Mouse (Mus musculus) layer of hippocampus, postnatal 36 days (tissue): Measurements from ENCODE around the gene Gm20773. TPM values are rescaled to one million over a fixed set of nuclear protein-coding genes. Genes with fewer than 3 reads are reported as not detected.
"Not testable (repeated sequence)": the region's sequence is repeated elsewhere in the genome, so short reads cannot be mapped to it uniquely, and the experiment has no call there.

ENCODE experiments used
- DNase-seq, 2 experiments: peaks; one replicate each; pipeline ENCODE4 v3.0.0; 2022
- total RNA-seq, 2 experiments: library from RNA; stranded (reverse); gene quantifications; 2 replicates each; pipeline ENCODE4 v1.2.3; 2021

Gm20773 gene
- not detected for total RNA-seq

DNA sequence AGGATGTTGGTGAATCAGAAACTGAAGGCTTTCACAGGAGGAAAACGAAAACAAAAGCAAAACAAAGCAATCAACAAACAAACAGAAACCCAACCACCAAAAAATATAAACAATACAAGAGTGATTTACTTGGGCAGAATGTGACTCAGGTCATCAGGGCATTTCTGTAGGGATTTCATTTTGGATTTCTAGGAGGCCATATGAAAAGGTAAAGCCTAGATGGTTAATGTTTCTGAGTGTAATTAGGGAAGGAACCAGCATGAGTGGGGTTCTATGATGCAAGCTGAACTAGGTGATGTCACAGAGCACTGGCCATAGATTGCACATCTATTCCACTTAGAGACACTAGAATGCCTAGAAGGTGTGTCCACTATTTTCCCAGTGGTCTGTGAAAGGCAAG lies at the start of gene Gm20773:
Gene Gm20773, plus strand, starts transcription at position 301 of the 400 bp plus-strand sequence.
- not testable (repeated sequence) for DNase-seq

DNA sequence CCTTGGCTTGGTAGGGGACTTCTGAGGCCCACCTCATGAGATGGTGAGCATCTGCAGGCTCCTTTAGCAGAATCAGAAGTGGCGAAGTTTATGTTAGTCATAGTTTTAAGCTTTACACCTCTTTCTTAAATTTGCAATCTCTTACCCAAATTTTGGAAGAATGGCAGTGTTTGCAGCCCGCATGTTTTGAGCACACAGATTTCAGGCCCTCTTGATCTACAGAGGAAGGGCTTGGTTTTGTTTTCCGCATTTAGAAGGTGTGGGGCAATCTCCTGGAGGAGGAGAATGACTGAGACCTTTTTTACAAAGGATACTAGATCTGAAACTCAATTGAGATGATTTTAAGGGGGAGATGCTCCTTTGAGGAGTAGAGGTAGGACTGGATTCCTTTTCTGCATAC lies 28.3 kb upstream of the Gm20773 start, which contains the start of gene Gm21866:
Gene Gm21866, minus strand, starts transcription at position 101 of the 400 bp plus-strand sequence.
- DNase-seq = not testable (repeated sequence)

Other genes starting within 250 kb of the Gm20773 start
- gene Gm21440, start 241.6 kb upstream of the Gm20773 start, total RNA-seq = not detected
- not detected for gene Gm21454, start 241.6 kb upstream of the Gm20773 start, total RNA-seq
- not detected for gene Gm21725, start 145.0 kb upstream of the Gm20773 start, total RNA-seq
- not detected for gene Gm21866, start 28.4 kb upstream of the Gm20773 start, total RNA-seq